Mouse (Mus musculus) frontal cortex, postnatal 14 days (tissue): ENCODE measurements around the gene Hnrnpm.
"Not testable (repeated sequence)": the region's sequence is repeated elsewhere in the genome, so short reads cannot be mapped to it uniquely, and the experiment has no call there.

Experiments used
- DNase-seq, 2 experiments: peaks; one replicate each; pipeline ENCODE4 v3.0.0; 2022; ENCODE audit warnings: low spot score in 2 of 2

The Hnrnpm gene

GRCm38 (mm10) chr17:33669681-33670080 lies 17.0 kb downstream of the Hnrnpm start:
- no peak for DNase-seq

- DNase-seq = no peak
Observed at GRCm38 (mm10) chr17:33666813-33667212, 19.8 kb downstream of the Hnrnpm start.

GRCm38 (mm10) chr17:33649781-33650475 lies 36.7 kb downstream of the Hnrnpm start:
- DNase-seq = no peak

GRCm38 (mm10) chr17:33645073-33645472 lies 41.6 kb downstream of the Hnrnpm start:
- no peak for DNase-seq

DNA sequence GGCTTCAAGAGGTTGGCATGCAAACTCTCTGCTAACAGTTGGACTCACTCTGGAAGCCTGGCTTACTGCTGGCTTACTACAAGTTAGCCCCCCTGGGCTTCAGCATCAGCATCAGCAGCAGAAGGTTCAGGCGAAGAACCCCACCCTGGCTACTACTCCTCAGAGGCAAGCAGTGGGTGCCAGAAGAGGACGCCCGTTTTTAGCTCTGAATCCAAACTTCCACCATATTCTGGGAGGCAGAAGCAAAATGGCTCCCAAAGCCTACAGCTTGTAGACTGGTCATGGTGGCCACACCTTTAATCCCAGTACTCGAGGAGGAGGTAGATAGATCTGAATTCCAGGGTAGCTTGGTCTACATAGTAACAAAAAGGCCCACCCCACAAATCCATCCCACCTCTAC lies 42.6 kb downstream of the Hnrnpm start:
- no peak for DNase-seq

DNA sequence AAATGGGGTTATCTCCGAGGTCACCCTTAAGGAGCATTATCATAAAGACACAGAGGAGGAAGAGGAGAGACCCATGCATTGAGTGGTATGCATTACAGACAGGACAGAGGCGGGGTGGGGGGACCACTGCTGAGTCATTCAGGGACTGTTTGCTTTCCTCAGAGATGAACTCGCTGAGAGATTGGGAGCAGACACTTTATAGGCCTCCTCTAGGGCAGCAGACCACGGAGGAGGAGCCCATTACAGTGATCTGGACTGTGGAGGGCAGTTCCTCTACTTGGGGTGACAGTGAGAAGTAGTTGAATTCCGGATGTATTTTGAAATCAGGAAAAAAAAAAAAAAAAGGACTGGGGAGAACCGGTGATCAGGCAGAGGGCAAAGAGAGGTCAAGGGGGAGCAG lies 46.9 kb downstream of the Hnrnpm start:
- no peak for DNase-seq

DNA sequence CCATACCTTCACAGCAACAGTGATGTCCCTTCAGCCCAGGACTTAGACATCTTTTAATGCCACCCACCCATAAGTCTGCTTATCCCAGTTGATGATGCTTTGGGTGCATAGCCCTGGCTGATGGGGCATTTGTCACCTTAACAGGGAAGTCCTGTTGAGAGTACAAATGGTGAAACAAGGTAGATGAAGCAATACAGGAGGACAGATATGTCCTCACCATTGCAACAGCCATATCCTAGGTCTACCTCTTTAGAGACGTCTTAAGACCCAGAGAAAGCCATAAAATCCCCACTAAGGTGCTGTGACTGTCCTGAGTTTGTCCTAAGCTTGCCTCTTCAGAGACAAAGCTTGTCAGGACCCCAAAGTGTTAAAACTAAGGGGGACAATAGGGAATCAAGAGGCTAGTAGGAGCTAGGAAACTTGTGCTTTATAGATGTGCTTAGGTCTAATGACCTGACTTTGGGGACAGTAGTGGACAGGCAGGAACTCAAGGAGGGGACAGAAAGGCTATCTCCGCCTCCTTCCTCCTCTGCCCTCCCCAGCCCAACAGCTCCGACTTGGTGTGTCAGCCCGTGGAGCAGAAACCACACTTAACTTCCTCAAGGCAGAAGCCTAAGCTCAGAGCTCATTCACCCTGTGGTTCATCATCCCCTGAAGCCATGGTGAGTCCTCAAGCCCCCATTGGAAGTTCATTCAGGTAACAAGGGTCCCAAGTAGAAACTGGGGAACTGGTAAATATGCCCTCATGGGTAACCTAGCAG lies 49.0 kb downstream of the Hnrnpm start, which contains the start of gene Pram1:
Pram1 (plus strand) TSS at position 541 of the 761 bp plus-strand sequence.
- no peak for DNase-seq

DNA sequence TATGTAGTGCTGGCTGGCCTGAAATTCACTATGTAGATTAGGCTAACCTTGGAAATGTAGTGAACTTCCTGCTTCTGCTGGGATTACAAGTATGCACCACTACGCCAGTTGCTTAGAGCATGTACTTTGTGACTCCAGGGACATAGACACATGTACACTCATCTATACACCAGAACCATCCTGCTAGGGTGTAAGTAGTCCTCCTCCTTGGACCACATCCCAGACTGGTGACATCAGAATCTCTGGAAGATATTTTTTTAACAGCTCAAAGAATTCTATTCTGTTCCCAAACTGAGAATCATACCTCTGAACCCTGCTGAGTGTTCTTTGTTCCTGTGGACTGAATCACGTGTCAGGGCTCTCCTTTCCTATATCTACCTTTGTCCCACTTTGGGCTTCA lies 49.6 kb downstream of the Hnrnpm start:
- DNase-seq = no peak

DNA sequence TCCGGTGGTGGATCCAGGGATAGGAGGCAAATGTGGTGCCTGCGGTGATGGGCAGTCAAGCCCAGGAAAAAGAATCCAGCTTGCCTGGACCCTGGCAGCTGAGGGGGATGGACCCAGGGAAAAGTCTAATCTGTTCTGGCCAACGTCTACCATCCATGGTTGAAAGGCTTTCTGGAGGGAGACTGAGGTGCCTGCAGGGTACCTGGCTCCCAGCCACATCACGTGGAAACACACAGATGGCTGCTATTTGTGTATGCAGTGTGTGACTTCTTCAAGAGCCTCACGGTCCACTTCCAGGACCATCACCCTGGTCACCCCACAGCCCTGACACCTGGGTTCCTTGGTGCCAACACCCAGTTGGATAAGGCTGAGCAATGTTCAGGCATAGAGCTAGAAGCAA lies 54.9 kb downstream of the Hnrnpm start:
- DNase-seq = no peak

DNA sequence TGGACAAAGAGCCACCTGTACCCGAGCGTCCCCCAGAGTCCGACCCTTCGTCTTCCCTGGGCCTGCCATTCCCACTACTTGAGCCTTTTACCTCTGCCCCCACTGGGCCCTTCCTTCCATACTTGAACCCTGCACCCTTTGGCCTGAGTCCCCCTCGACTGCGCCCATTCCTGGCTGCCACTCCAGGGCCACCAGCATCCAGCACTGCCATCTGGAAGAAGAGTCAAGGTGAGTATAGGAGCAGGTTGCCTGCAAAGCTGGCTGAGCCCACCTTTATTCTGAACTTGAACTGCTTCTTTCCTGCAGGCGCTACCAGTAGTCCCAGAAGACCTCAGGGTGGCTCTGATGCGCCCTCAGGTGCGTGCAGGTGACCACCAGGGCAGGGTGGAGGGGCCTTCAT lies 55.4 kb downstream of the Hnrnpm start:
- DNase-seq = no peak

DNA sequence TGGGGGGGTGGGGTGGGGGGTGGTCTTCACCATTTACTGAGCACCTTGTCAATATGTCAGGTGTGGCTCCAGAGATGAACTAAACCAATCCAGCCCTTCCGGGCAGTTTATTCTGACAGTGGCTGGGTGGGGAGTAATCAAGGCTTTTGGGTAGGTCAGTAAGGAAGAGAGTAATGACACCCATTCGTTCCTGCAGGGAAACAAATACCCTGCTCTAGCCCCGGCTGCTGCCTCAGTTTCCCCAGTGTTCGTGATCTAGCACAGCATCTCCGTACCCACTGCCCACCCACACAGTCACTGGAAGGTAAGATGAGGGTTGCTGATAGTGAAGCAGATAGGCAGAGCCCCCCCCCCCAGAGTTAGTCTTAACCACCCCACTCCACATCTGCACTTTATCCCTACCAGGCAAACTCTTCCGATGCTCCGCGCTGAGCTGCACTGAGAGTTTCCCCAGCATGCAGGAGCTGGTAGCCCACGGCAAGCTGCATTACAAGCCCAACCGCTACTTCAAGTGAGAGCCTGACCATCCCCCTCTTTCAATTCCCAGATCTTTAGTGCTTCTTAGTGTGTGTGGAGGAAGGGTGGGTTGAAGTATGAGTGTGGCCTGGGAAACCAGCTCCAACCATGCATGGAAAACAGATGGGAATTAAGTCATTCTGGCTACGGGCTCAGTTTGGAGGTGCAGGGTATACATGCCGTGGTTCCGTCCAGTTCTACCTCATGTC lies 56.3 kb downstream of the Hnrnpm start:
- DNase-seq = no peak

GRCm38 (mm10) chr17:33629487-33630125 lies 57.1 kb downstream of the Hnrnpm start:
- no peak for DNase-seq

DNA sequence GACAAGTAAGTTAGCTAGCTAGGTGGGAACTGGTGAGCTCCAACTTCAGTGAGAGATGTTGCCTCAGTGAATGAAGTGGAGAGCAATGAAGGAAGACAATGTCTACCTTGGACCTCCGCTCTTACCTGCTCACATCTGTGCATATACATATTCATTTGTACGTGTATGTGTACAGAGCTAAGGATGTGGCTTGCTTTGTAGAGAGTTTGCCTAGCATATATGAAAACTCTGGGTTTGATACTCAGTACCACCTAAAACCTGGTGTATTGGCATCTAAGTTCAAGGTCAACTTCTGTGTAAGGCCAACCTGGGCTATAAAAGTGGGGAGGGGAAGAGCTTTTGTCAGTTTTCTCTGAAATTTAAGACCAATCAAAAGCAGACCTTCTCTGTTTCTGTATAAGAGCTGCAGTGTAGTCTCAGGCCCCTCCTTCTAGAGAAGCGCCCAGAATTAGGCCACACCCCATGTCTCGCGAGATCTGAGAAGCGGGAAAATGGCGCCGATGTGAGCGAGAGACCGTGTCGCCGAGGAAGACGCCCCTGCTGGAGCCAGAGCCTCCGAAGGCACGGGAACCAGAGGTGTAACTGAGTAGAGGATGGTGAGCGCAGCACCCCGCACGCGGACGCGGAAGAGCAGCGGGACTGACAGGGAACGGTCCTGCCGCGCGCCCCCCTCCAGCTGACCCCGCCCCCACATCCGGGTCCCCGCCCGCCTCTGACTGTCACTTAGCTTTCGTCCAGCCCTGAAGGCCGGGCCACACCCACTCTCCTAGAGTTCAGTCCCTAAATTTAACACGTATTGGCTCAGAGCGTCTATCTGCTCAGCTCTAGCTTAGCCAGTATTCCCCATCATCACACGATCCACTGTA lies 57.8 kb downstream of the Hnrnpm start, which contains the start of gene Zfp414:
Zfp414 (plus strand) TSS at position 470 of the 866 bp plus-strand sequence.
- DNase-seq = peak; percentile 82 to 86

DNA sequence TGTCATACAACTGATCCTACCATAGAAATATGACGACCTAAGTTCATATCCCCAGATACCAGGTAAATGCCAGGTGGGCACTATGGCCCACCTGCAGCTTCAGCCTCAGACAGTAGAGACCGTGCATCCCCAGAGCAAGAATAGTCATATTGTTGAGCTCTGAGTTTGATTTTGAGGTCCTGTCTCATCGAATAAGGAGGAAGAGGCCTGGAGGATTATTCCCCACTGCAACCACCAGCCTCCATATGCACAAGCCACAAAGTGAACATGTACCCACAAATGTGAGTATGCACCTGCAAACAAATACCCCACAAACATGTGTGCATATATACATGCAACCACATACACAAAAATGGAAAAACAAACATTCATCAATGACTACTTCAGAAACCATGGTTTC lies 59.4 kb downstream of the Hnrnpm start:
- DNase-seq = no peak

DNA sequence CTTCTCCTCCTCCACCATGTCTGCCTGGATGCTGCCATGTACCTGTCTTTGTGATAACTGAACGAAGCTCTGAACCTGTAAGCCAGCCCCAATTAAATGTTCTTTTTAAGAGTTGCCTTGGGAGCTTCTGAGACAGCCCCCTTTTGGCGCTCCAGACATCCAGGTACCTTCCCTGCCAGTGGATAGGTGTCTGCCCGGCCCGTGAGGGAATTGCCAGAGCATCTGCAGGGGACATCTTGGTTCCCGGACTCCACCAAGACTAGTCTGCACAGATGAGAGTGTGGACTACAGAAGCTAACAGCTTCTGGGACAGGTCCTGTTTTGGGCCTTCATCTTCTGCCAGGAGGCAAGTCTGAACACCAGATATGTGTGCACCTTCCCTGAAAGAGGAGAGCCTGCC lies 72.9 kb downstream of the Hnrnpm start:
- not testable (repeated sequence) for DNase-seq

- DNase-seq = no peak
Observed at GRCm38 (mm10) chr17:33610548-33610947, 76.1 kb downstream of the Hnrnpm start.

DNA sequence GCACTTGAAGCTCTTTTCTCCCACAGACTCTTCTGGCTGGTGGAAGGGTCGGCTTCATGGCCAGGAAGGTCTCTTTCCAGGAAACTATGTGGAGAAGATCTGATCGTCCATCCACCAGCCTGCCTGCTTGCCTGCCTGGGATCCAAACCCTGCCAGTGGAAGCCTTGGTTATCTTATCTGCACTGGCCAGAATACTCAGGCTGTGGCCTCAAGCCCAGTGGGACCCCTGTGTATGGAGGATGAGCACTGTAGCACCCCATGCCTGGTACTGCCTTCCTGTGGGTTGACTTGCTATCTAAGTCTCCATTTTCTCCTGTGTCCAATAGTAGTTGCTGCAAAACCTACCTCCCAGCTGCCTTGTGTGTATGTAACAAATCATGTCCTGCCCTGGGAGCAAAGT lies 79.4 kb downstream of the Hnrnpm start:
- DNase-seq = no peak

DNA sequence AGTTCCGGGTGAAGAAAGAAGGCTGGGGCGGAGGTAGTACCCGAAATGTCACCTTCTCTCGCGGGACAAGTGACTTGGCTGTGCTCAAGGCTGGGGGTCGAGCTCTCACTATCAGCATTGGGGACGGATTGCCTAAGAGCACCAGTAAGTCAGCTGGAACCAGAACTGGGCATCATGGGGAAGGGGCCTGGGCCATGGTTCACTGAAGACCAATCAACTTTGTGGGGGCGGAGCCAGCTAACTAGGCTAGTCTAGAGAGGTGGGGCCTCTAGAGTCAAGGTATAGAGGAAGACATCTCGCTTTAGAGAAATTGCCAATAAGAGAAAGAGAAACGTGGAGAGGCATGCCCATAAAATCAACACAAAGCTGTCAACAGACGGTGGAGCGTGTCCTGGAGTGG lies 84.7 kb downstream of the Hnrnpm start:
- no peak for DNase-seq

DNA sequence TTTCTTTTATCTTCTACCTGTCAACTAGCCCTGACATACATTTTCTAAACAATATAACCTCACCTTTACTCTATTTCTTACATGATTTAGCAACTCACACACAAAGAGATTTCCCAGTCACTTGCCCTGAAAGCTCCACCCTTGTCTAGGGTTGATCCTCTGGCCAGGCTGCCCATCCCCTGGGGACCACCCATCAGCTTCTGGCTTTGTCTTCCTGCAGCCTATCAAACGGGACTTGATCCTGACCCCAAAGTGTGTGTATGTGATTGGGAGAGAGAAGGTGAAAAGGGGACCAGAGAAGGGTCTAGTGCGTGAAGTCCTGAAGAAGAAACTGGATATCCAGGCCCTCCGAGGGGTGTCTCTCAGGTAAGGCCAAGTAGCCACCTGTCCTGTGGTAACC lies 85.8 kb downstream of the Hnrnpm start:
- DNase-seq = no peak

GRCm38 (mm10) chr17:33599836-33600475 lies 86.7 kb downstream of the Hnrnpm start:
- DNase-seq = no peak

DNA sequence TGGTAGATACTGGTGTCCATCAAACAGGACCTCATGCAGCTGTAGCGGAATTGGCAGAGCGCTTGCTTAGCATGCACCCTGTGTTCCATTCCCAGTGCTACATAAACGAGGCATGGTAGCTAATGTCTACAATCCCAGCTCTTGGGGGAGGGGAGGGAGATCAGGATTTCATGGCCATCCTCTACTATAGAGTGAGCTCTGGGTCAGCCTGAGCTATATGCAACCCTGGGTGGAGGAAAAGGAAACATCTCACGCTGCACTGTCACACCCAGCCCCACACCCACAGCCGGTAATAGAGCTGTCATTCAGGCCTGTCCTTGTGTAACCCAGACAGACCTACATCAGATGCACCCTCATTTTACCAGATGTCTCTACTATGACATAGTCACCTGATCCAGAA lies 88.2 kb downstream of the Hnrnpm start:
- no peak for DNase-seq
